Mouse (Mus musculus) neural tube, embryonic 10.5 days (tissue): Measurements from ENCODE around the gene Rmdn3.

Source experiments
- DNase-seq: peaks from one replicate; pipeline ENCODE4 v3.0.0-alpha.2; 2017; ENCODE audit warnings: low spot score; ENCODE audit errors: extremely low spot score

Rmdn3 gene

GRCm38 (mm10) chr2:119156681-119157572, at the start of gene Rmdn3:
Rmdn3 (minus strand) TSS chr2:119157034.
- DNase-seq = peak; percentile 93

GRCm38 (mm10) chr2:119203871-119204460, 47.1 kb upstream of the Rmdn3 start:
- no peak for DNase-seq

DNA sequence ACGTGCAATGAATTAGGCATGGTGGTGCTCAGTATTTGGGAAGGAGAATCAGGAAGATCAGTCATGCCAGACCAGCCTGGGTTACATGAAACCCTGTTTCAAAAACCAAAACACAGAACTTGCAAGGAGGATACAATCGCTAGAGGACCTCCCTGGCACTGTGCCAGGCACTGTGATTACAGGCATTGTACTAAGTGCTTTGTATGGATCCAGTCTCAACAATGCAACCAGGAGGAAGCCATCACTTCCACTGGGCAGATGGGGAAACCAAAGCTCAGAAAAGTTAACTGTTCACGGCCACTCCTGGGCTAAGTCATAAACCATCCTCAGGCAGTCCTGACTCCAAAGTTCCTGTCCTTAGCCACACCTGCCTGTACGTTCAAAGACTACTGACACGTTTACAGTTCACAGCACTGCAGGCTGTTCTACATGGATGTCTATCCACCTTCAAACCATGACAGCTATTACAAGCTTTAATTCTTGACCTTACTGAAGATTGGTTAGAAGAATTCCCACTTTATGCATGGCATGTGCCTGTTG, 46.1 kb upstream of the Rmdn3 start:
- no peak for DNase-seq

DNA sequence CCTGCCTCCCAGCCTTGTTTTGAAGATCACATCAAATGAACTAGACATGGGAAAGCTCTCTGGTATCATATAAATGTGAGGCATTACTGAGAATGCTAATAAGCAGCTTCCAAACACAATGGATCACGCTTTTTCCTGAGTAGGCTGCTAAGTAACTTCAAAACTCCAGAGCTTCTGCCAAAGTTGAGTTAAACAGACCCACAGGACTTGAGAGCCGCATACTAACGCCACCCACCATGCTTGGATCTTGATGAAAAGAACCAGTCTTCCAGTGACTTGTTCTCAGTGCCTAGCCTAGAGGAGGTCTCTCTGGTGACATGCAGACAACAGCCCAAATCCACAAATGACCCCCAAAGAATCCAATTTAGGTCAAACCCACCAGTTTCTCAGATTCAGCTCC, 42.1 kb upstream of the Rmdn3 start:
- DNase-seq = no peak

DNA sequence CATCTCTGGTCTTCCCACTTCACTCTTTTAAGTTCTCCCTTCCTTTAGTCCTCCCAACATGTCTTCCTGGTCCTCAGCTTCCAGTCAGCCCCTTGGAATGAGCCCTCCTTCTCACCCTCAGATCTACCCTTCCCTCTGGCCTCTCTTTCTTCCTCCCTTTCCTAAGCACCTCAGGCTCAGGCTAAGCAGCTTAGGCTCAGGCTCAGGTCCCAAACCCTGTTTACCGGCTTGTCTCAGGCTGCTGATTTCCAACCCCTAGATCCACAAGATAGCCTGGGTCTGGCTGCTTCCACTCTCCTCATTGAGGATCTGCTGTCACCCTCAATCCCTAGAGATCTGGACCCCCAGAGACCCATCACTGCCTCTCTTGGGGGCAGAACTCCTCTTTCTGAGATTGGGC, 41.2 kb upstream of the Rmdn3 start:
- no peak for DNase-seq

- DNase-seq = no peak
These were observed 40.7 kb upstream of the Rmdn3 start for GRCm38 (mm10) chr2:119197493-119197892.

DNA sequence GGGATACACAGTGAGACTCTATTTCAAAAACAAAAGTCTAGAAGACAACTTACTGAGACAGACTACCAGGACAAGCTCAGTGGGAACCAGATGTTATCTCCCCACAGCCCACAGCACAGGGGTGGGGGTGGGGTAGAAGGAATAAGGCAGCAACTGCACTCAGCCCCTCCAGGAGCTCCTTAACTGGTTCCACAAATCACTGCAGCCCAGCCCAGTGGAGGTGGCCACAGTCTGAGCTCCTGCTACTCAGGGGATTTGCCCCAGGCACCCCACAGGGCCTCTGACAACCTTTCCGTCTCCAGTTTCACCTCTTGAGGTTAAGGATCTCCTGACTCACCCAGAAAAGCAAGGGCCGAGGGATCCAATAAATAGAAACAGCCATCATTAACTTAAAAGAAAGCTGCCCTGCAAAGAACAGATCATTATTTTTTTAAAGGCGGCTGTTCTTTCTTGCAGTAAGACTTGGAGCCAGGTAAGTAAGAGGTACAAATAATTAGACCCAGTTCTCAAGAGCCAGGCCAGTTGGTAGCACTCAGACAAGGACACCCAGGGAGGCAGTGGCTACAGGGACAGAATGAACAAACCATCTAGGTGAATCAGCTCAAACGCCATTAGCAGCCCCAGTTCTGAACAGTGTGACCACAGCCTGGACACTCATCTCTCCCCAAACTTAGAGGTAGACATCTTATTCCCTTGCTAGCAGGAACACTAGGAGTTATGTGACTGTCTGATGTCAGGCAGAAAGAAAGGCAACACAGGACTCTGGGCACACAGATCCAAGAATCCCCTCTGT, 39.7 kb upstream of the Rmdn3 start:
- no peak for DNase-seq

- DNase-seq = no peak
These were observed 37.3 kb upstream of the Rmdn3 start for GRCm38 (mm10) chr2:119194140-119194539.

DNA sequence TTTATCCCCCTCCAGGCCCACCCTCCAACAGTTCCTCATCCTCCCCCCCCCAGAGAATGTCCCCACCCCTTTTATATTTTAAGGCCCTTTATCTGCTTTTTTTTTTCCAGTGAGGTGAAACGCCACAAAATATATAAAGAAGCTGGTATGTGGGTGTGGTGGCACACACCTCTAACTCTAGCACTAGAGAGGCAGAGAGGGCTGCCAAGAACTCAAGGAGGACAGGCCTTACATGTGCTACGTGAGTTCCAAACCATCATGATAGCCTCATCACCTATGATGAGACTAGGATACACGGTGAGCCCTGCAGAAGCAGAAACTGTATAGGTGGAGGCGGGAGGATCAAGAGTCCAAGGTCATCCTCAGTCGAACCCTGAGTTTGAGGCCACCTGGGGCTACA, 34.1 kb upstream of the Rmdn3 start:
- no peak for DNase-seq

- peak; percentile 90 for DNase-seq
These were observed 32.3 kb upstream of the Rmdn3 start for GRCm38 (mm10) chr2:119189029-119189710.

- no peak for DNase-seq
These were observed 26.1 kb upstream of the Rmdn3 start for GRCm38 (mm10) chr2:119182914-119183313.

GRCm38 (mm10) chr2:119177384-119177939, 20.6 kb upstream of the Rmdn3 start:
- no peak for DNase-seq

- no peak for DNase-seq
These were observed 19.9 kb upstream of the Rmdn3 start for GRCm38 (mm10) chr2:119176761-119177160.

DNA sequence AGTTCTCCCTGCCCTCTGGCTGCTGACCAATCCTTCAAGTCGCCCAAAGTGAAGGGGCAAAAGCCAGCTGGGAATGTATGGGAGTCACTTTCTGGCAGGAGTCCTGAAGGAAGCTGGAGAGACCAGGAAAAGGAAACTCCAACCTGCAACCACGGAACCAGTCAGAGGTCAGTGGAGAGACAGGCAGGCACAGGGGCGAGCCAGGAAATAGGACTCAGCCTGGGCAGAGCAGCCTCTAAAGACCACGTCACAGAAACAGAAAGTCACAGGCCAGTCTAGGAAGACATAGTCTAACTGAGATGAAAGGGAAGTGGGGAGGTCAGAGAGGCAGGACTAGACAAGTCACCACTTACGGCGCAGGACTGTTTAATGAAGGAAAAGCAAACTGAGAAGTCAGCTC, 18.8 kb upstream of the Rmdn3 start:
- DNase-seq = no peak

DNA sequence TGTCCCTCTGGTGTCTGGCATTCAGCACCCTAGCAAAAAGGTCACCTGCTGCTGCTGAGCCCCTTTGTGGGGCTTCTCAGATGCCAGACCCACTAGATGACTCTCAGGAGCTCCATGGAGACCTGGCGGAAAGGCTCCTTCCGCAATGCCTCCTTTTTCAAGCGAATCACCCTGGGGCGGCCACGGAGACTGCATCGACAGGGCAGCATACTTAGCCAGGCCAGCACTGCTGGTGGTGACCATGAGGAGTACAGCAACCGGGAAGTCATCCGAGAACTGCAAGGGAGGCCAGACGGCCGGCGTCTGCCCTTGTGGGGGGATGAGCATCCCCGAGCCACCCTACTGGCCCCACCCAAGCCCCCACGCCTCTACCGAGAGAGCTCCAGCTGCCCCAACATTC, 18.0 kb upstream of the Rmdn3 start:
- no peak for DNase-seq

DNA sequence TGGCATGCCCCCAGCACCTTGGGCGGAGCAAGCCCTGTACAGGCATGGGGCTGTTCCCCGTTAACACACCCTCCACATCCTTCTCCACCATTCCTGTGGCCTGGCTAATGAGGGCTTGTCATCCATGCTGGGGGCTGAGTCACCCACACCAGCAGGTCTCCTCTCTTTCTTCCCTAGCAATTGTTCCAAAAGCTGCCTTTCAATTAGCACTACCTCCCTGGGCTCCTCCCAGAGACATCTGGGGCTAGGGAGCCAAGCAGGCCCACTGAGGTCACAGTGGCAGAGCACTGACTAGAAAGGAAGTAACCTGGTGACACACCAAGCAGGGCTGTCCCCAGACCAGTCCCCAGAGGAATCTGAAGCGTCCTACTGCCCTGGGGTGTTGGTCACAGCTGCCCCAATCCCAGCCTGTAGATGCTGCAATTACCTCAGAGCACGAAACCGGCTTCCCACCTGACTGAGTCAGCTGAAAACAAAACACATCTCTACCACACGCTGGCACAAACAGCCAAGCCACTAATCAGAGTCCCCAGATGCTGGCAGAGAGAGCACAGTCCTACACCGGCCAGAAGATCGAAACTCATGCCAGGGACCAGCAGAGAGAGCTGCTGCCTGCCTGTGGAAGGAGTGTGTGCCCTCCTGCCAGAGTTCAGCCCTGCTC, 17.3 kb upstream of the Rmdn3 start, which contains the start of gene Gm14137:
Gm14137 (plus strand) TSS at position 519 of the 661 bp plus-strand sequence.
- no peak for DNase-seq

DNA sequence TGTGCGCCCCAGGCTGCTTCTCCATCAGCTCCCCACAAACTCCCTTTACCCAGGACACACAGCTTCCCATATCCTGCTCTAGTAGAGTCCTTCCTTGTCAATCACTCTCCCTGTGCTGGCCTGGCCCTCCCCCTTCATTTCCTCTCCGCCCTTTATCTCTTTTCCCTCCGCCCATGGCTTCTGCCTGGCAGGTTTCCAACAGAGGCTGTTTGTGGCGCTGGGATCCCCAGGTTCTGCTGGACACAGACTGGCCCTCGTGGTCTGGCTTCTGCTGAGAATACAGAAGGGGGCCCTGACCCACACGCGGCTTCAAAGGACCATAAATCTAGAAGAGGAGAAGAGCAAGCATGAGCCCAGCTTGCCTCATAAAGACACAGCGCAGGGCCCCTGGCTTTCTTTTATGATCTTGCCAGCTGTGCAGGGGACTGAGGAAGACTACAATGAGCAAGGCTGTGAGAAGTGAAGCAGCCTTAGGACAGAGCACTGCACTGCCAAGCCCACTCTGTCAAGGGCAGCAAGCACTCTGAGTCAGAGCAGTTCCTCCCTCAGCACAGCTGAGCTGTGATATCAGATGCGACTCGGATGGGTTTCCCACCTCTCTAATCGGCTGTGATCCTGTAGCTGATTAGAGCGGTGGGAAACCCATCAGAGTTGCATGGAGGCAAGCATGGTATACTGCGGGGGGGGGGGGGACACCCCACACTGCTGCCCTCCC, 16.2 kb upstream of the Rmdn3 start:
- DNase-seq = no peak

- DNase-seq = no peak
These were observed 15.6 kb upstream of the Rmdn3 start for GRCm38 (mm10) chr2:119172446-119172845.

DNA sequence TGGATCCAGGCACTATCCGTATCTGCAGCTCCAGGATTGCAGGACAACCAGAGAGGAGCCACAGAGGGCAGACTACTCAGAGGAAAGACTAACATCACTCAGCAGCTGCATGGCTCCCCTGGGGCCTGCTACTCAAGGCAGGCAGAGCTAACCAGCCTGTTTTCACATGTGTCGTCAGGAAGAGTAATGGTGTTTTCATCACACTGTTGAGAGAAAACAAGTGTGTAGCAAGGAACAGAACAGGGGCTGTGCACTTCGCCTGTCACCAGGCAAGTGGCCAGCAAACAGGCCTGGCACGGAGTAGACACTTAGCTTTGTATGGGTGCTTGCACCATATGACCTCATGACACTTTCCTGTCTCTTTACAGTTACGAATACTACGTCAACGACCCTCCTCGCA, 14.7 kb upstream of the Rmdn3 start:
- DNase-seq = no peak

DNA sequence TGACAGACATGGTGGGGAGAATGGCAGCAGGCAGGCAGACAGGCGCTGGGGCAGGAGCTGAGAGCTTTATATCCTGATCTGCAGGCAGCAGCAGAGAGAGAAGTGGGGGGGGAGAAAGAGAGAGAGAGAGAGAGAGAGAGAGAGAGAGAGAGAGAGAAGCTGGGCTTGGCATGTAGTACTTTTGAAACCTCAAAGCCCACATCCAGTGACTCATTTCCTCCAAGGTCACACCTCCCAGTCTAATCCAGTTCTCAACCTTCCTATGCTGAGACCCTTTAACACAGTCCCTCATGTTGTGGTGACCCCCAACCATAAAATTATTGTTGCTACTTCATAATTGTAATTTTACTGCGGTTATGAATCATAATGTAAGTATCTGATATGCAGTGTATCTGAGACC, 13.4 kb upstream of the Rmdn3 start:
- no peak for DNase-seq
